Mouse (Mus musculus) liver, postnatal 0 days (tissue): ENCODE results near the gene Rbms3.

Source experiments
- CTCF ChIP-seq: sonication (generic); IDR thresholded peaks from 2 replicates; pipeline ENCODE4 v1.5.1; 2016; ENCODE audit warnings: antibody characterized with exemption, low read depth
- EP300 ChIP-seq: IDR thresholded peaks from 2 replicates; pipeline ENCODE4 v1.6.1; 2016; ENCODE audit warnings: antibody characterized with exemption, low read depth, mild to moderate bottlenecking

DNA sequence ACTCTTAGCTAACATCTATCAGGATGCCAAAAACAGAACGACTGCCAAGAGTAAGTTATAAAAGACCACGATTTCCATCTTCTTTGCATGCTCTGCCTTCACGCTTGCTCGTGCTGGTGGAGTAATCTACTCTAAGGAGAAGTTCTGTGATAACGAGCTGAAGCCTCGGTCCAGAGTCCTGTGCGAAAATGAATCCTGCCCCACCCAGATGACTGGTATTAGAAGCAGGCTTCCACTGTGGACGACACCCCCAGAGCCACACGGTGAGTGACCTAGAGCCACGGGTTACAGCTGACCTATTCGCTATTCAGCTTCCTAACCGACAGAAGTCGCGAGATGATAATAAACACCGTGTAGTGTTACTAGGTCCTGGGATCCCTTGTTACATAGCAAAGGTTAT, 730.3 kb downstream of the Rbms3 start:
- TF ChIP-seq CTCF (no peak), EP300 (no peak)
